Mouse (Mus musculus) myocyte (in vitro differentiated cells): Measurements from ENCODE around the gene Fhad1.

Source experiments
- MAX ChIP-seq: IDR thresholded peaks from one replicate; pipeline ENCODE4 v1.6.1; 2011; ENCODE audit warnings: low read depth, mild to moderate bottlenecking, control low read depth
- MYOD1 ChIP-seq, 3 experiments: IDR thresholded peaks; one replicate each; pipeline ENCODE4 v1.6.1; 2011; ENCODE audit warnings: control low read depth in 2 of 3, low read depth in 2 of 3, mild to moderate bottlenecking in 2 of 3, moderate library complexity in 1 of 3; ENCODE audit not compliant: insufficient read length in 2 of 3, control insufficient read depth in 1 of 3
- MYOG ChIP-seq, 3 experiments: IDR thresholded peaks; one replicate each; pipeline ENCODE4 v1.6.1; 2011; ENCODE audit warnings: control low read depth in 2 of 3, low read depth in 2 of 3, mild to moderate bottlenecking in 2 of 3; ENCODE audit not compliant: insufficient read length in 2 of 3, control insufficient read depth in 1 of 3, insufficient read depth in 1 of 3
- POLR2A ChIP-seq: IDR thresholded peaks from one replicate; pipeline ENCODE4 v1.6.1; 2011; ENCODE audit warnings: low read depth, mild to moderate bottlenecking, control low read depth, moderate library complexity; ENCODE audit not compliant: insufficient read length
- POLR2AphosphoS2 ChIP-seq: IDR thresholded peaks from one replicate; pipeline ENCODE4 v1.6.1; 2011; ENCODE audit warnings: low read depth, control low read depth; ENCODE audit not compliant: insufficient read length

GRCm38 (mm10) chr4:141976163-141976562, 38.7 kb downstream of the Fhad1 start:
- TF ChIP-seq POLR2A (no peak), MAX (no peak), MYOG (IDR thresholded peaks at IDR 0.05; ENCODE audit: control insufficient read depth in 1 of 3, insufficient read depth in 1 of 3, insufficient read length in 2 of 3, low read depth in 2 of 3) (no peak), POLR2AphosphoS2 (no peak), MYOD1 (IDR thresholded peaks at IDR 0.05; ENCODE audit: control insufficient read depth in 1 of 3, insufficient read length in 2 of 3, low read depth in 2 of 3) (no peak)
